Mouse (Mus musculus) spleen, postnatal 14 days (tissue): ENCODE data around the gene 1700028P14Rik.

Experiments
- DNase-seq, 2 experiments: peaks; one replicate each; pipeline ENCODE4 v3.0.0; 2021 to 2022; ENCODE audit warnings: low spot score in 2 of 2

Gene 1700028P14Rik

GRCm38 (mm10) chr19:23607951-23608350, 44.7 kb downstream of the 1700028P14Rik start:
- DNase-seq, result no peak

DNA sequence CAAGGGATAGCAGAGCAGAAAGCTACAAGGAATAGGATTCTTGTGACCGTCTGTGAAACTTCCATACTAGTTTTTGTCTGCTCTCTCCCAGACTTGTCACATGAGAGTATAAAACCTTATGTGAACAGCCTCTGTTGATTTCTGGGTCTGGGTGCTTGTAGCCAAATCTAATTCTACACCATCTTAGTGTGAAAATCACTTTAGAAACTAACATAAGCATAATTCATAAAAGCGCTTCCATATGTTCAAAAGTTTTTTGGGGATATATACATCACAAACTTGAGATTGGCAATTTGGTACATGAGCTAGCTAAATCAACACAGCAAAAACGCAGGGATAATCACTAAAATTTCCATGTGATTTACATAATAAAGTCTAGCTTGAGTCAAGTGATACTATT, 57.7 kb downstream of the 1700028P14Rik start:
- no peak for DNase-seq

DNA sequence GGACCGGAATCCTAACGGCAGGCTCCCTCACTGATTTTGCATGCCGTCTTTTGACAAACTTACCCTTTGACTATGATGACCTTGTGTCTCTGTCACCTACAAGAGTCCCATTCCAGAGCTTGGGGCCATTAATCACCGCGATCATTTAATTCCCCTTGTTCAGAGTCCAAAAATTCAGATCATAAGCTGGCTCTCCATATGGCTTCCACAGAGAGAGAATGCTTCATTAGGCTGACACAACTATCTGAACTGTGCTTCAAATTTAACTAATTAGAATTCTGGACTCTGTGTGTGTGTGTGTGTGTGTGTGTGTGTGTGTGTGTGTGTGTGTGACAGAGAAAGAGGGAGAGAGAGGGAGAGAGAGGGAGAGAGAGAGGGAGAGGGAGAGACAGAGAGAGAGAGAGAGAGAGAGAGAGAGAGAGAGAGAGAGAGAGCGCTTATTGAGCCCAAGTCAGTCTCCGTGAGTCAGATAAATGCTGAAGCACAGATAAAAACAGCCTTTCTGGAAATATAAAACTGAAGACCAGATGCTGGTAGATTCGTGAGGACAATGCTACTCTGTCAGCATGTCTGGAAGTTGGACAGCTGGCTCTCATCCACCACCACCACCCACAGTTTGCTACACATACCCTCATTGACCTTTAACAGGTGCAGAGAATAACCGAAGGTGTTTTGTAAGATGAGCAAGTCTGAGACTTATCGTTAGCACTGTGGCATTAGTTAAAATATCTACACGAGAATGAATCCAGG, 73.8 kb downstream of the 1700028P14Rik start:
- DNase-seq, result no peak

DNA sequence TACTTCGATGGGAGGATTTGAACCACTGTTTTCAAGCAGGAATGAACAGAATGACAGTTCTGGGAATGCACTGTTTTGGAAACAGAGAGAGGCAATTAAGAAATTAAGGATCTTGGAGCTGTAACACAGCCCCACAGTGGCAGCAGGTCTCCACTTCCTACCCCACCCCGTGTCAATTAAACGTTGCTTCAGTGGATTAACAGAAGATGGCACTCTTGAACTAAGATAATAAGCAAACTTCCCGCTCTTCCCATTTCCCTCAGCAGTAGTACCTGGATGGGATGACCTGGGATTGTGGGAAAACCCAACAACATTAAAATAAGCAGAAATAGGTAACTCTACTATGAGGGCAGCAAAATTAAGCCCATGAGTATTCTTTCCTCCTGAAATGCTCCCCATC, 75.9 kb downstream of the 1700028P14Rik start:
- no peak for DNase-seq

DNA sequence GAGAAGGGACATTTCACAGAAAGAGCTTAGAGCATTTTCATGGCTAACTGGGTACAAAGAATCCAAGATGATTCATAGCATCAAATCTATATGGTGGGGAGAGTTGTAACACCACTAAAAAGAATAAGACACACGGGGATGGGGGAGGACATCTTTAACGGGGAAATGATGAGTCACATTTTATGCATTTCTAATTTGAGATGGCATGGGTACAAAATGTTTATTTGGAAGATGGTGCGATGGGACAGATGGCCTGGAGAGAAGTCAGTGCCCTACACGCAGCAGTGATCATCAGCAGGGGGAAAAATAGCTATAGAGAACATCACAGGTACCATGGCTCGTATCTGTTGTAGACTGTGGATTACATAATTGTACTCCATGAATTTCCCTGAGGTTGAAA, 88.9 kb downstream of the 1700028P14Rik start:
- DNase-seq, result no peak

- DNase-seq, result no peak
These were observed 90.0 kb downstream of the 1700028P14Rik start for GRCm38 (mm10) chr19:23562588-23562987.

DNA sequence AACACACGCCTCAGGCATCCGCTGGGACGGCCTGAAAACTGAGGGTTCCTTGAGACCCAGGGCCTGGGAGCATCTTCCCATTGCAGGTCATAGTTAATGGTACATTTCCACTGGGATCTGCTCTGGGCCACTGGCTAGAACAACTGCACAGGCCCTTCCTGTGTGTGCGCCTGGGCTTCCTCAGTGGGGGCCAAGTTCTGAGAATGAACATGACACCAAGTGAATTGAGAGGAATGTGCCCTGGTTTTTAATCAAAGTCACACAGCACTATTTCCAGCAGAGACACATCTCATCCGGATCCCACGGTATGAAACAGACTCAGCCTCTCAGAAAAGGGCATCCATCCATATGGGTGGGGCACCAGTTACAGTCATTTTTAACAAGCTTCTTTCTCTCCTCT, 90.6 kb downstream of the 1700028P14Rik start:
- DNase-seq, result no peak

- no peak for DNase-seq
These were observed 99.2 kb downstream of the 1700028P14Rik start for GRCm38 (mm10) chr19:23553450-23553849.

GRCm38 (mm10) chr19:23545604-23546003, 107.0 kb downstream of the 1700028P14Rik start:
- DNase-seq, result no peak

GRCm38 (mm10) chr19:23543244-23544004, 109.2 kb downstream of the 1700028P14Rik start:
- no peak for DNase-seq

- no peak for DNase-seq
These were observed 109.9 kb downstream of the 1700028P14Rik start for GRCm38 (mm10) chr19:23542759-23543158.

DNA sequence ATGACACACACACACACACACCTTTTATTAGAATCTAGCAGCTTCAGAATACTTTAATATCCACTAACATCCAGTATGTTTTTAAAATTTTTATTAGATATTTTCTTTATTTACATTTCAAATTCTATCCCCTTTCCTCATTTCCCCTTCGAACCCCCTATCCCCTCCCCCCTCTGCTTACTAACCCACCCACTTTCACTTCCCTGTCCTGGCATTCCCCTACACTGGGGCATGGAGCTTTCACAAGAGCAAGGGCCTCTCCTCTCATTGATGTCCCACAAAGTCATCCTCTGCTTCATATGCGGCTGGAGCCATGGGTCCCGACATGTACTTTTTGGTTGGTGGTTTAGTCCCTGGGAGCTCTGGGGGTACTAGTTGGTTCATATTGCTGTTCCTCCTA, 116.9 kb downstream of the 1700028P14Rik start:
- no peak for DNase-seq

DNA sequence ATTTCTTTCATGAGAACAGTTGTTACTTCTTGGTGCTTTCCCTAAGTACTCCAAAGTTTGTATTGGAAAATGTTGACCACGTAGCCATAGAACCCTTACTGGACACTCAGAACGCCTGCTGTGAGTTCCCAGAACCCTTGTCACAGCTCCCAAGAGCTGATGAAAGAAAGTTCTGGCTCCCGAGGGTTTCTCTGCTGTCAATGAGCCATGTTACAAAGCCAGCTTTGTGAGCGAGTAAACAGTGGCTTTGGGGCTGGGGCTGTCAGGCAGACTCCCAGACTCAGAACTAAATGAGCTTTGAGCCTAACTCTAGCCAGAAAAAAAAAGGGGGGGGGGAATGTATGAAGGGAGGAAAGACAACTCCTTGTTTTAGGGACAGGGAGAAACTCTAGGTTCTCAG, 120.7 kb downstream of the 1700028P14Rik start:
- no peak for DNase-seq

DNA sequence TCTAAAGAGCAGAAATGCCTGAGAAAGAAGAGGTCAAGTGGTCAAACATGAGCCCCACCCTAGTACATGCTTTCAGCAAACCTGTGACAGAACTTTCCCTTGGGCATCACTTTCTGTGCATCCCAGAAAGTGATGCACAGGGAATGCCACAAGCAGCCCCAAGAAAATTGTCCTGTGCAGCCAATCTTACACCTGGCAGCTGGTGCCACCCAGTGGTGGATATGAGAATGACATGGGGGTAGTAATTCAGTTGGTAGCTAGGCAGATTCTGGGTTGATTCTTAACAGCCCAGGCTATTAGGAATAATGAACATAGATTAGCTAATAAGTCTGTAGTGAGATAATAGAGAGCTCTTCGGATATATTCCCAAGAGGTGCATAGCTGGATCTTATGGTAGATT, 128.9 kb downstream of the 1700028P14Rik start:
- DNase-seq, result peak in 1 of 2 experiments; percentile 18

DNA sequence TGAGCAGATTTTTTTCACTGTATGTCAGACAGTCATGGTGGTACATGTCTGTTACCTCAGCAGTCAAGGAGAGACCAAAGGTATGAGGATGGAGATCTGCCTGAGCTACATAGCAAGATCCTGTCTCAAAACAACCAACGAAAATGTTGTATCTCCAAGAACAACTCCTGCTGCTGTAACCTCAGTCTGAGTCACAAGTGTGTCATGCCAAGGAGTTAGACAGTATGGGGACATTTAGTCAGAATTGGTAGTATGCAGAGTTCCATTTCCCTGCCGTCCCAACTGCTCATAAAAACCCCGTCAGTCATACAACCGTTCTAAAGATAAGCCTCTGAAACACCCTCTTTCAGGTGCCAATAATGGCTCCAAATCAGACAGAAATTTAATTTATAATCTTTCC, 130.8 kb downstream of the 1700028P14Rik start:
- no peak for DNase-seq

DNA sequence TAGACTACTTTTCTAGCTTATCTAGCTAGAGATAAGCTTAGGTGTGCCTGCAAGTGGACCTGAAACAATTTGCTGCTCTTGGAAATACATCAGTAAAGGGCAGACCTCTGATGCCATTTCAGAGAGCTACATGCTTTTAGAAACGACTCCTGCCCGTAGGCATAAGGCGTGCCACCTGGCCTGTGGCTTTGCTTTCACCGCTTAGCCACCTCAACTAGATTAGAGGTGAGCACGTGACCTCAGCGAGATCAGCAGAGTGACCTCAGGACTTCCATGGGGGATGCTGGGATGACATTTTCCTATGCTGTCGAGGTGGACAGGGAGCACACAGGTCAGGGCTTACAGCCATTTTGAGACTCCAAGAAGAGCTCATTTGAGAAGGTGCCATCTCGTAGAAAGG, 131.5 kb downstream of the 1700028P14Rik start:
- DNase-seq, result no peak

GRCm38 (mm10) chr19:23520629-23521028, 132.0 kb downstream of the 1700028P14Rik start:
- no peak for DNase-seq

DNA sequence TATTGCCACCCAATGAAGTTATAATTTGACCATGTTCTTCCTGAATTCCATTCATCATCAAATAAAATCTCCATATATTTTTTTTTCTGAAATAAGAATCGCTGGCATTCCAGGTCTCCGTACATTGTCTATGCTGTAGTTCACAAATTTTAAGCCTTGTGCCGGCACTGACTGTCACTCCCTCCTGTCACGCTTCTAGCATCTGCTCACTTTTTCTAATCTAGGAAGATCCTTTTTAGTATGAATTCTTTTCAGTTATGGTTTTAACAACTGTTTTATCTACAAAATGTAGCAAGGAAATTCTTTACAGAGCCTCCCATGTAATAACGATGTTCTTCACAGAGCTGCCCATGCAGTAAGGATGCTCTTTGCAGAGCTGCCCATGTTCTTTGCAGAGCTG, 134.1 kb downstream of the 1700028P14Rik start:
- DNase-seq, result no peak

- DNase-seq, result no peak
These were observed 141.3 kb downstream of the 1700028P14Rik start for GRCm38 (mm10) chr19:23511303-23511702.
